In the genomic region with DNA sequence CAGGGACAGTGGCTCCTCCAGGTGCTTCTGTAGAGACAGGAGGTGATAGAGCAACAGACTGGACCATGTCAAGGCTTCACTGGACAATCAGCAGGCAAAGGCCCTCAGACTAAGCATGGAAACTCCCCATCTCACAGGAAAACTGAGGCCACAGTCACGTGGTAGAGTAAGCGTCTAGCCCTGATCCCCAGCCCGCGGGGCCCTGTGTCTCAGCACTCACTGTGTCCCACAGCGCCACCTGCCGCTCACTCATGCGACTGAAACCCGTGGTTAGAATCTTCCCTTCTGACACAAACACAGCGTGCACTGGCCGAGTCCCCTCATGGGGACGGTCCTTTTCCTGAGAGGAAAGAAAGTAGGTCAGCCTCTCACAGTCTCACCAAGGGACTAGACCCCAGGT, we compare ENCODE assay signal across 8 mouse cellular contexts. TPM values are rescaled to one million over a fixed set of nuclear protein-coding genes. Genes with fewer than 3 reads are reported as not detected.
A peak's percentile ranks its signal among the peaks of the same experiment; 100 is the strongest.
DNase-seq lines count a peak whose midpoint lies in the region; ATAC-seq lines count a peak whose summit lies in the region.

No protein-coding gene starts in this region.

- 1% methylated on average over 11 of the region's 11 CpGs for WGBS in forebrain, embryonic 11.5 days
- WGBS in heart, embryonic 16.5 days, result 0% methylated on average over 11 of the region's 11 CpGs
- WGBS in liver, embryonic 15.5 days (ENCODE audit: insufficient replicate concordance), result under 1% methylated on average over 11 of the region's 11 CpGs
- WGBS in neural tube, embryonic 11.5 days, result 1% methylated on average over 11 of the region's 11 CpGs
- WGBS in stomach, embryonic 16.5 days, result under 1% methylated on average over 11 of the region's 11 CpGs

- no peaks in the 10 kb centered on the region for H3K9me3 ChIP-seq in forebrain, embryonic 11.5 days (ENCODE audit: control insufficient read depth, low read length)
- H3K9me3 ChIP-seq in heart, embryonic 16.5 days (replicated peaks; ENCODE audit: control insufficient read depth, low read length), result no peaks in the 10 kb centered on the region
- no peaks in the 10 kb centered on the region for H3K9me3 ChIP-seq in liver, embryonic 15.5 days (replicated peaks)
- H3K9me3 ChIP-seq in neural tube, embryonic 11.5 days (ENCODE audit: control insufficient read depth, low read length), result no peaks in the 10 kb centered on the region
- no peaks in the 10 kb centered on the region for H3K9me3 ChIP-seq in stomach, embryonic 16.5 days (replicated peaks; ENCODE audit: control insufficient read depth, low read length)

- peak; percentile 66 for DNase-seq in c-Kit-negative CD71-positive TER-119-positive erythroid progenitor cells, embryonic 14.5 days (ENCODE audit: low read depth, low spot score)
- DNase-seq in forebrain, embryonic 11.5 days (ENCODE audit: low spot score), result peak; percentile 95
- DNase-seq in kidney, postnatal 25 days, result peak; percentile 90 to 97
- DNase-seq in neural tube, embryonic 11.5 days (ENCODE audit: low spot score), result peak; percentile 87

- H3K4me3 ChIP-seq in forebrain, embryonic 11.5 days (ENCODE audit: low read depth, low read length), result no peak overlapping the region
- peak overlapping the region; percentile 34 for H3K4me3 ChIP-seq in heart, embryonic 16.5 days (ENCODE audit: low read length)
- H3K4me3 ChIP-seq in liver, embryonic 15.5 days (replicated peaks), result peak overlapping the region; percentile 56
- H3K4me3 ChIP-seq in neural tube, embryonic 11.5 days (ENCODE audit: low read depth, low read length), result no peak overlapping the region
- no peak overlapping the region; the same call in 1 of the 2 replicates for H3K4me3 ChIP-seq in stomach, embryonic 16.5 days (replicated peaks; ENCODE audit: low read length)

- no peak overlapping the region for H3K9ac ChIP-seq in forebrain, embryonic 11.5 days (ENCODE audit: low read length)
- peak overlapping the region; percentile 60 for H3K9ac ChIP-seq in heart, embryonic 16.5 days (ENCODE audit: low read length)
- H3K9ac ChIP-seq in liver, embryonic 15.5 days, result no peak overlapping the region
- H3K9ac ChIP-seq in neural tube, embryonic 11.5 days (ENCODE audit: low read length), result no peak overlapping the region
- no peak overlapping the region; the same call in 1 of the 2 replicates for H3K9ac ChIP-seq in stomach, embryonic 16.5 days (ENCODE audit: low read length)

- H3K36me3 ChIP-seq in forebrain, embryonic 11.5 days (ENCODE audit: control insufficient read depth, insufficient read depth, low read length), result no peaks in the 10 kb centered on the region
- H3K36me3 ChIP-seq in heart, embryonic 16.5 days (ENCODE audit: control insufficient read depth, insufficient read depth), result no peaks in the 10 kb centered on the region
- H3K36me3 ChIP-seq in liver, embryonic 15.5 days (replicated peaks), result peaks cover 37% of the 10 kb centered on the region
- H3K36me3 ChIP-seq in neural tube, embryonic 11.5 days (ENCODE audit: control insufficient read depth, insufficient read depth, low read length), result no peaks in the 10 kb centered on the region
- H3K36me3 ChIP-seq in stomach, embryonic 16.5 days (ENCODE audit: control insufficient read depth, insufficient read depth, low read length), result no peaks in the 10 kb centered on the region

- 0 out of 2 replicates have a peak, but pooled peaks cover 6% of the 10 kb centered on the region for H3K27me3 ChIP-seq in forebrain, embryonic 11.5 days (ENCODE audit: control insufficient read depth, insufficient read depth, low read length)
- peaks cover 25% of the 10 kb centered on the region for H3K27me3 ChIP-seq in heart, embryonic 16.5 days (ENCODE audit: control insufficient read depth, insufficient read depth, low read length)
- peaks cover 37% of the 10 kb centered on the region for H3K27me3 ChIP-seq in liver, embryonic 15.5 days
- H3K27me3 ChIP-seq in neural tube, embryonic 11.5 days (ENCODE audit: control insufficient read depth, insufficient read depth, low read length), result 0 out of 2 replicates have a peak, but pooled peaks cover 5% of the 10 kb centered on the region
- H3K27me3 ChIP-seq in stomach, embryonic 16.5 days (ENCODE audit: control insufficient read depth, insufficient read depth, low read length), result peaks cover 10% of the 10 kb centered on the region; the same call in 1 of the 2 replicates

- H3K27ac ChIP-seq in forebrain, embryonic 11.5 days (ENCODE audit: low read depth, low read length), result no peak overlapping the region
- no peak overlapping the region for H3K27ac ChIP-seq in heart, embryonic 16.5 days (ENCODE audit: low read length)
- H3K27ac ChIP-seq in liver, embryonic 15.5 days (replicated peaks), result no peak overlapping the region
- no peak overlapping the region for H3K27ac ChIP-seq in neural tube, embryonic 11.5 days (ENCODE audit: low read depth, low read length)
- H3K27ac ChIP-seq in stomach, embryonic 16.5 days (ENCODE audit: low read length), result no peak overlapping the region

- peaks cover 14% of the 10 kb centered on the region for H3K4me1 ChIP-seq in forebrain, embryonic 11.5 days (replicated peaks; ENCODE audit: control insufficient read depth, insufficient read depth, low read length)
- H3K4me1 ChIP-seq in heart, embryonic 16.5 days (ENCODE audit: control insufficient read depth, insufficient read depth, low read length), result peaks cover 27% of the 10 kb centered on the region
- peaks cover 61% of the 10 kb centered on the region for H3K4me1 ChIP-seq in liver, embryonic 15.5 days (replicated peaks)
- peaks cover 19% of the 10 kb centered on the region for H3K4me1 ChIP-seq in neural tube, embryonic 11.5 days (ENCODE audit: control insufficient read depth, insufficient read depth, low read length)
- H3K4me1 ChIP-seq in stomach, embryonic 16.5 days (ENCODE audit: control insufficient read depth, insufficient read depth, low read length), result peaks cover 24% of the 10 kb centered on the region

- peak; percentile 37 for ATAC-seq in CD4-positive, CD25-positive, alpha-beta regulatory T cell, adult 4 months
- peak; percentile 59 for ATAC-seq in forebrain, embryonic 11.5 days (replicated peaks; ENCODE audit: low FRiP score)
- ATAC-seq in heart, embryonic 16.5 days (replicated peaks; ENCODE audit: extremely low read depth, insufficient read depth, low FRiP score), result peak; percentile 39
- peak; percentile 42 for ATAC-seq in liver, embryonic 15.5 days (ENCODE audit: insufficient read depth)
- ATAC-seq in neural tube, embryonic 11.5 days (ENCODE audit: insufficient read depth, low FRiP score, low TSS enrichment), result peak; percentile 45; the same call in 1 of the 2 replicates
- ATAC-seq in stomach, embryonic 16.5 days (ENCODE audit: insufficient read depth, low FRiP score), result peak; percentile 42; the same call in 1 of the 2 replicates

- 0 out of 2 replicates have a peak overlapping the region, but pooled peaks have one; percentile 2 for H3K4me2 ChIP-seq in forebrain, embryonic 11.5 days (ENCODE audit: low read depth, low read length, severe bottlenecking)
- H3K4me2 ChIP-seq in heart, embryonic 16.5 days (ENCODE audit: low read depth, low read length), result peak overlapping the region; percentile 61
- H3K4me2 ChIP-seq in liver, embryonic 15.5 days, result peak overlapping the region; percentile 54
- H3K4me2 ChIP-seq in neural tube, embryonic 11.5 days (ENCODE audit: low read depth), result no peak overlapping the region
- H3K4me2 ChIP-seq in stomach, embryonic 16.5 days (ENCODE audit: low read depth, low read length), result peak overlapping the region; percentile 38

RNA-seq across cellular contexts. Expression of gene Slx1b, which starts 5.5 kb away (rescaled TPM):
- polyA plus RNA-seq in CD4-positive, CD25-positive, alpha-beta regulatory T cell, adult 4 months (2017; shearing (Covaris generic)), result 10 to 100 TPM; 10.6 to 21.4 TPM
- 11.2 and 13.1 TPM in 2 replicates for polyA plus RNA-seq in forebrain, embryonic 11.5 days (2014; fragmentation: Nextera tagmentation; extraction: Ambion mirVana)
- polyA plus RNA-seq in heart, embryonic 16.5 days (2015; fragmentation: Nextera tagmentation; extraction: Ambion mirVana), result 6.6 and 6.7 TPM in 2 replicates
- 3.0 TPM in 2 replicates for polyA plus RNA-seq in liver, embryonic 15.5 days (2015; fragmentation: Nextera tagmentation; extraction: Ambion mirVana)
- polyA plus RNA-seq in neural tube, embryonic 11.5 days (2014; fragmentation: Nextera tagmentation; extraction: Ambion mirVana), result 10.6 and 11.7 TPM in 2 replicates
- polyA plus RNA-seq in stomach, embryonic 16.5 days (2015; fragmentation: Nextera tagmentation; extraction: Ambion mirVana), result 9.0 and 9.5 TPM in 2 replicates

RNA-seq across cellular contexts. Expression of gene Bola2, which starts 5.9 kb away (rescaled TPM):
- polyA plus RNA-seq in CD4-positive, CD25-positive, alpha-beta regulatory T cell, adult 4 months (2017; shearing (Covaris generic)), result 100 to 1,000 TPM in 1 of 2 experiments, 10 to 100 TPM in 1; 82.6 to 175 TPM
- polyA plus RNA-seq in forebrain, embryonic 11.5 days (2014; fragmentation: Nextera tagmentation; extraction: Ambion mirVana), result 162 and 167 TPM in 2 replicates
- 75.4 and 85.6 TPM in 2 replicates for polyA plus RNA-seq in heart, embryonic 16.5 days (2015; fragmentation: Nextera tagmentation; extraction: Ambion mirVana)
- polyA plus RNA-seq in liver, embryonic 15.5 days (2015; fragmentation: Nextera tagmentation; extraction: Ambion mirVana), result 71.8 and 82.7 TPM in 2 replicates
- 159 and 165 TPM in 2 replicates for polyA plus RNA-seq in neural tube, embryonic 11.5 days (2014; fragmentation: Nextera tagmentation; extraction: Ambion mirVana)
- 93.0 and 107 TPM in 2 replicates for polyA plus RNA-seq in stomach, embryonic 16.5 days (2015; fragmentation: Nextera tagmentation; extraction: Ambion mirVana)

RNA-seq across cellular contexts. Expression of gene Coro1a, which starts 6.5 kb away (rescaled TPM):
- 1,000 to 10,000 TPM; 2,251 to 2,782 TPM for polyA plus RNA-seq in CD4-positive, CD25-positive, alpha-beta regulatory T cell, adult 4 months (2017; shearing (Covaris generic))
- 39.0 and 45.8 TPM in 2 replicates for polyA plus RNA-seq in forebrain, embryonic 11.5 days (2014; fragmentation: Nextera tagmentation; extraction: Ambion mirVana)
- polyA plus RNA-seq in heart, embryonic 16.5 days (2015; fragmentation: Nextera tagmentation; extraction: Ambion mirVana), result 57.7 and 131 TPM in 2 replicates
- 109 and 118 TPM in 2 replicates for polyA plus RNA-seq in liver, embryonic 15.5 days (2015; fragmentation: Nextera tagmentation; extraction: Ambion mirVana)
- polyA plus RNA-seq in neural tube, embryonic 11.5 days (2014; fragmentation: Nextera tagmentation; extraction: Ambion mirVana), result 50.6 and 52.5 TPM in 2 replicates
- polyA plus RNA-seq in stomach, embryonic 16.5 days (2015; fragmentation: Nextera tagmentation; extraction: Ambion mirVana), result 45.8 and 55.5 TPM in 2 replicates

RNA-seq across cellular contexts. Expression of gene Sult1a1, which starts 24.8 kb away (rescaled TPM):
- polyA plus RNA-seq in CD4-positive, CD25-positive, alpha-beta regulatory T cell, adult 4 months (2017; shearing (Covaris generic)), result 1 to 10 TPM in 1 of 2 experiments, under 1 TPM in 1; 0.82 to 1.3 TPM
- polyA plus RNA-seq in forebrain, embryonic 11.5 days (2014; fragmentation: Nextera tagmentation; extraction: Ambion mirVana), result 0.21 and 0.52 TPM in 2 replicates
- 17.4 and 18.5 TPM in 2 replicates for polyA plus RNA-seq in heart, embryonic 16.5 days (2015; fragmentation: Nextera tagmentation; extraction: Ambion mirVana)
- polyA plus RNA-seq in liver, embryonic 15.5 days (2015; fragmentation: Nextera tagmentation; extraction: Ambion mirVana), result 37.8 and 52.1 TPM in 2 replicates
- not detected in 2 replicates for polyA plus RNA-seq in neural tube, embryonic 11.5 days (2014; fragmentation: Nextera tagmentation; extraction: Ambion mirVana)
- 11.9 and 13.0 TPM in 2 replicates for polyA plus RNA-seq in stomach, embryonic 16.5 days (2015; fragmentation: Nextera tagmentation; extraction: Ambion mirVana)

RNA-seq across cellular contexts. Expression of gene Sgf29, which starts 52.0 kb away (rescaled TPM):
- polyA plus RNA-seq in CD4-positive, CD25-positive, alpha-beta regulatory T cell, adult 4 months (2017; shearing (Covaris generic)), result 100 to 1,000 TPM in 1 of 2 experiments, 10 to 100 TPM in 1; 93.1 to 113 TPM
- 53.6 and 72.3 TPM in 2 replicates for polyA plus RNA-seq in forebrain, embryonic 11.5 days (2014; fragmentation: Nextera tagmentation; extraction: Ambion mirVana)
- 36.1 and 39.1 TPM in 2 replicates for polyA plus RNA-seq in heart, embryonic 16.5 days (2015; fragmentation: Nextera tagmentation; extraction: Ambion mirVana)
- 29.1 and 31.0 TPM in 2 replicates for polyA plus RNA-seq in liver, embryonic 15.5 days (2015; fragmentation: Nextera tagmentation; extraction: Ambion mirVana)
- 47.8 and 63.1 TPM in 2 replicates for polyA plus RNA-seq in neural tube, embryonic 11.5 days (2014; fragmentation: Nextera tagmentation; extraction: Ambion mirVana)
- polyA plus RNA-seq in stomach, embryonic 16.5 days (2015; fragmentation: Nextera tagmentation; extraction: Ambion mirVana), result 40.4 and 47.6 TPM in 2 replicates

Comparison
In these comparisons a context has a peak if more than half of its experiments do, and no peak if none do; other contexts are left out.
1. H3K4me3 ChIP-seq: peak in heart, embryonic 16.5 days (single experiment) and liver, embryonic 15.5 days (single experiment); none in forebrain, embryonic 11.5 days (single experiment), neural tube, embryonic 11.5 days (single experiment) and stomach, embryonic 16.5 days (single experiment).
2. RNA of gene Coro1a, which starts 6.5 kb away (polyA plus RNA-seq): 2,251 to 2,782 TPM in CD4-positive, CD25-positive, alpha-beta regulatory T cell, adult 4 months; 57.7 to 131 TPM in heart, embryonic 16.5 days, 109 to 118 TPM in liver, embryonic 15.5 days, 45.8 to 55.5 TPM in stomach, embryonic 16.5 days, 50.6 to 52.5 TPM in neural tube, embryonic 11.5 days and 39.0 to 45.8 TPM in forebrain, embryonic 11.5 days; every median in the first group is over 10 times any median in the second.
3. Peak in every context shown above with its lines, with median percentiles within 50 percentile points of each other: ATAC-seq and DNase-seq.